Mouse (Mus musculus) kidney, adult 18-20 months (tissue): ENCODE data around the gene Ncaph.
A peak's percentile ranks its signal among the peaks of the same experiment; 100 is the strongest.
"Not testable (repeated sequence)": the region's sequence is repeated elsewhere in the genome, so short reads cannot be mapped to it uniquely, and the experiment has no call there.

Experiments
- DNase-seq: peaks from one replicate; pipeline ENCODE4 v3.0.0; 2021

Ncaph gene

DNA sequence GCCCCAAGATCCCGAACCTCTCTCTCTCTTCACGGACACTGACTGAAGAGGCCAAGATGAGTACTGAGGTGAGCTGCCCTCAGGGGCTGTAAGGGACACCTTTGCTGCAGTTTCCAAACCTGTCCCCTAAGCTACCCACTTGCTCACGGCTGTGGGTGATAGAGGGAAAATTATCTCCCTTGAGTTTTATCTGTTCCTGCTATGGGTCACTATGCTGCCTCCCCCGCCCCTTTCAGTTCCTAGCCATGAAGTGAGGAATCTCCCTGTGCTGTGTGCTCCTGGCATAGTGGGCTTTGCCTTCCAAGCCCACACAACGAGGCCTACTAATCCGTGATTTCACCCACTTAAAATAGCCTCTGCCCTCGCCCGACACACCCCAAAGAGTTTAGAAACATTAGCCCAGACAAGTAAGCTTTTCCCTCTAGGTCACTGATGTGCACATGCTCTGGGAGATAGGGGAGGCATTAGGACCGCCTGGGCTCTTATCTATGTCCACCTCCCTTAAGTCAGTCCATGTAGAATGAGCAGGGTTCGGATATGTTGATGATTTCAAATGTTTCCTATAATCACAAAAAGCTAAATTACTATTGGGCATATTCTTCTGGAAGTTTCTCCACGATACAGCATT is 53.0 kb downstream of the Ncaph start:
- DNase-seq: no peak

DNA sequence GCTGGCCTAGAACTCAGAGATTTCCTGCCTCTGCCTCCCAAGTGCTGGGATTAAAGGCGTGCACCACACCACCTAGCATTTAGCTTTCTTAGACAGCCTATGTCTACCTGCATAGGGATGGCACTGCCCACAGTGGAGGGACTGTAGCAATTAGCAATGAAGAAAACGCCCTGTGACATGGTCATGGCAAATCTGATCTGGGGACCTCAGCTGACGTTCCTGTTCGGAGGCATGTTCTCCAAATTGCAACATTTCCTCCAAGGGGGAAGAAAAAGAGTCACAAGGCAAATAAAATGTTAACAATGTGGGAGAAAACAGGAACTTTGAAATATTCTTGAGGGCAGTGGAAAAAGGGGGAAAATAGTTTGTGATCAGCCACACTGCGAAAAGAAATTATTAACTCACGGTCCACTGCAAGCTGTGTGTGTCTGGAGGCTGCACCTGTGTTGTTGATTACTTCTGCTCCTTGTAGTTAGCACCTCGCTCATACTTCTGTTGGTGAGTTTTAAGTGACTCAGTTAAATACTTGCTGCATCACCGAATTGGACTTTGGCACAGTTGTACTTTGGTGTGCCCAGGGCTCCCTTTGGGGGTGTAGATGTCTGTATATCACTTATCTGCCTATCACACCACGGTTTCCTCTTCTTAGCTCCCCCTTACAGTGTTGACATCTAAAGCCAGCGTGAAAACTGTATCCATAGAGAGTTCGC is 53.7 kb downstream of the Ncaph start:
- DNase-seq: peak; percentile 49

DNA sequence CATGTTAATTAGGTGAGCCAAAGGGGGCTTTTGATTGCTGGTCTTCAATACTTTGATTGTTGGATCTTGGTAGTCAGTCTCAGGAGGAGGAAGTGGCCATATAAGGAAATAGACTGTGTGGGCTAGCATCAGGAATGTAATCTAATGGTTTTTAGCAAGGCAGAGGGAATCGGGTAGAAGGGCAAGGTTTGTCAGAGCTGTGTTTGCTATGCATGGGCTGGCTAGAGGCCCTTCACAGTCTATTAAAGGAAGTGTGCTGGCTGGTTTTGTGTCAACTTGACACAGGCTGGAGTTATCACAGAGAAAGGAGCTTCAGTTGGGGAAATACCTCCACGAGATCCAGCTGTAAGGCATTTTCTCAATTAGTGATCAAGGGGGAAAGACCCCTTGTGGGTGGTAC is 54.7 kb downstream of the Ncaph start:
- not testable (repeated sequence) for DNase-seq

DNA sequence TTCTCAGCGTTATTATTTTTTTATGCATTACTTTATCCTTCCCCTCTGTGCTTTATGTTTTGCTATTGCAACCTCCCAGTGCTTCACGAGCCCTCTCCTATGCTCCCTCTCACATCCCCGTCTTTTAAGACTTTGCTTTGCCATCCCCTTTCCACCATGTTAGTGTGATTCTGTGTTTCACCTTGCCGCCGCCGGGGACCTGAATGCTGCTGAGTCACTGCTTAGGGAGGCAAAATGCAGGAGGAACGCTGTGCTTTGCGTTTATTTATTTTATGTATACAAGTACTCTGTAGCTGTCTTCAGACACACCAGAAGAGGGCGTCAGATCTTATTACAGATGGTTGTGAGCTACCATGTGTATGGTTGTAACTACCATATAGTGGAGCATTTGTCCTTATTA is 56.1 kb downstream of the Ncaph start:
- DNase-seq: no peak

DNA sequence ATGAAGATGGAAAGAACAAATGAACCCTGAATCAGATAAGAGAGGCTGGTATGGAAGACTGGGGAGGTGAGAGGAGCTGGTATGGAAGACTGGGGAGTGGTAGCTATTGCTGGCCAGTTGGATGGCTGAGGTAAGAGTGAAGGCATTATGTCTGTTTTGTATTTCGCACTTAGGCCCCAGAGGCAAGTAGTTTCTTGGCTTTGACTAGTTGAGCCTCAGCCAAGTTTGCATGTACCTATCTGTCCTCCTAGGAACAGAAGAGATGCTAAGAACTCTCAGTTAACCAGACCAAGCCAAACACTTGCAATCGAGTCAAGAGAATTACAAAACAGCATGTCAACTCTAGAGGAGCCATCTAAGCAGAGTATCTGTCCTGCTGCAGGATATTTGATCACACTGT is 59.6 kb downstream of the Ncaph start:
- DNase-seq: no peak

DNA sequence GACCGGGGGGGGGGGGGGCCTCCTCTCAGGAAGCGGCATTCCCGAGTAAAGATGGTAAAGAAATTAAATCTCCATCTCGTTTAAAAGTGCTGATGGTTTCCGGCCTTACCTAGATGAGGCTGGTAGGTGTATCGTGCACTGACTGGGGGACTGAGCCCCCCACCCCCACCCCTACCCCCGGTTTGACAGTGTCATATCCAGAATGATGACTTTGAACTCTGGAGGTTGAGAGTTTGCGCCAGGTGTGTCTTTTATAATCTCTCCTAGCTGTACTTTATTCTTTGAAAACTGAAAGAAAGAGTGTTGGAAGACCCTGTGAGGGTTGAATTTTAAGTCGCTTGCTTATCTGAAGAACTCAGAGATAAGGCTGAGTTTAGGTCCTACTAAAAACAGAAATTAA is 62.9 kb downstream of the Ncaph start:
- DNase-seq: no peak

DNA sequence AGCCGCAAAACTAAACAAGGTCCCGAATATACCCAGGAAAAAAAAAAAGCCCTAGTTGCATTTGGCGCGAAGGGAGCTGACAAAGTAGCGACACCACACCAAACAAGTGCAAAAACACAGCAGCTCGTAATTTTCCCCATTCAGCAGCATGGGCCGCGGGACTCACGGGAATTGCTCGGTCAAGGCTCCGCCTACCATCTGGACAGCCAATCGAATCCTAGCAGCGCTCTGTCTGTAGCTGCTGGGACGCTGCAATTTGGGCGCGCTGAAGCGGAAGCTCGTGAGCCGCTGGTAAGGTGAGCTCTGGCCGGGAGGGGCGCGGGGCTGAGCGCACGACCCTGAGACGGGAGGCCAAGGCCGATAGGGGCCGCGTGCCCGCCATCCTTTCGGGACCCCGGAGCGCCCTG is 63.3 kb downstream of the Ncaph start, which contains the start of gene Blvra:
TSS of gene Blvra (plus strand) at position 231 of the 407 bp plus-strand sequence.
- DNase-seq: peak; percentile 90

DNA sequence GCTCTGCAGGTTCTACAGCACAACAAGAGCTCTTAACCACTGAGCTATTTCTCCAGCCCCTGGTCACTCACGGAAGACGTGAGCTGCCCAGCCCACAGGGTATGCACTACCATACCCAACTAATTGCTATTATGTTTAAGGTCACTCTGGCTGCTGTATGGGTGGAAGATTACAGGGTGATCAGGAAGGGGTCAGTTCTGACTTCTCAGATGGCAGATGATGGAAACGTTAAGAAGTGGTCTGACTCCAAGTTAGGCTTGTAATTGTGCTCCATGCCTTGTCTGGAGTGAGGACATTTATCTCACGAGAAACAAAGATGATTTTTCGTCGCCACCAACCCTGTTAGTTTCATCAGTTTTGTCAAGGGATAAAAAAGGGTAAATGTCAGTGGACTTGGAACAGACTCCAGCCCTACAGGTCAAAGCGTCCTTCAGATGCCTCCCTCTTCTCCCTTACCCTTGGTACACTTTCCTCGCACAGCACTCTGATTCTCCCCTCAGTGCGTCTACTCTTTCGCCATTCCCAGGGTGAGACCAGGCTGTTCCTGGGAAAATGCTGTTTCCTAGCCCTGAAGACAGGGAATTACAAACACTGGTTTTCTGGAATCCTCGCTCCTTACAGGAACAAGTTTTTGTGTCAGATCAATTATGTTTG is 63.8 kb downstream of the Ncaph start:
- DNase-seq: no peak

DNA sequence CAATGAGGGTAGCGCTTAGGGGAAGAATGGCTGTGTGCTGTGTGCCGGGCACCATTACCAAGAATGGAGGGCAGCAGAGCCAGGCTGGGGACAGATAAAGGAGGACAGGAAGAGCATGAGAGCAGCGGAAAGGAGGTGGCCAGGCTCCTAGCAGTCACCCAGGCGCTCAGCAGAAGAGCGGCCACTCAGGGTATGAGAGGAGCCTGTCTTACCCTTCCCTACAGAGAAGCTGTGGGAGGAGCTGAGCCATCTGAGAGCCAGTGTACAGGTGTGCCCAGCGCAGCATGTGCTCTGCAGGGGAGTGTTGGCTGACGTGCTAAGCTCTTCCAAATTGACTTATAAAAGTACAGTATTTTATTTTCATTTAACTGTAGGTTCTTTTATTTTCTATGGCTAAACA is 64.9 kb downstream of the Ncaph start:
- DNase-seq: no peak

DNA sequence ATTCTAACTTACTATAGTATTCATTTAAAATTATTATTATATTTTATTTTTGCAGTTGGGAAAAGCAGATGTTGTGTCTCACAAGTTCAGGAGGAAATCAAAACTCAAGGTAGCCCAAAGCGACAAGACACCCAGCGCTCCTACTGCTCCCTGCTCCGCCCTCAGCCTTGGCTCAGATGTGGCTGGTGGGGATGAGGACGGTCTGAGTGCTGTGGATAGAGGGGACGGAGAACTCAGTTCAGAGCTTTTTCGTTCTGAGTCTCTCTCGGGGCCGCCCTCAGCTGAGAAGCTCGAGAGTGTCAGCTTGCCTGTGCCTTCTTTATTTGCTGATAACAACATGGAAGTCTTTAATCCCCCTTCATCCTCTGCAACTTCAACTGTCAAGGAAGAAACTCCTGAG is 72.3 kb downstream of the Ncaph start:
- DNase-seq: no peak
